Mouse (Mus musculus) heart, embryonic 12.5 days (tissue): ENCODE results near the gene Sos1. TPM values are rescaled to one million over a fixed set of nuclear protein-coding genes. Genes with fewer than 3 reads are reported as not detected.
"Not testable (repeated sequence)": the region's sequence is repeated elsewhere in the genome, so short reads cannot be mapped to it uniquely, and the experiment has no call there.

Source experiments
- ATAC-seq: fragments of 200-750 bp; cut with Nextera tagmentation; 2 replicates; pipeline ENCODE4 v1.8.0; 2017; ENCODE audit warnings: moderate TSS enrichment, moderate library complexity; ENCODE audit not compliant: insufficient number of reproducible peaks, low FRiP score
- H3K27ac ChIP-seq: fragments of 300-500 bp; sonication (generic); 2 replicates; pipeline ENCODE4 v1.5.1; 2016; ENCODE audit warnings: mild to moderate bottlenecking, moderate library complexity; ENCODE audit not compliant: poor library complexity, severe bottlenecking
- H3K27me3 ChIP-seq: fragments of 300-500 bp; sonication (generic); replicated peaks from 2 replicates; pipeline ENCODE4 v1.6.1; 2016; ENCODE audit warnings: mild to moderate bottlenecking, moderate library complexity
- H3K36me3 ChIP-seq: fragments of 300-500 bp; sonication (generic); 2 replicates; pipeline ENCODE4 v1.6.1; 2016; ENCODE audit warnings: mild to moderate bottlenecking, moderate library complexity
- H3K4me1 ChIP-seq: fragments of 300-500 bp; sonication (generic); replicated peaks from 2 replicates; pipeline ENCODE4 v1.6.1; 2016; ENCODE audit warnings: mild to moderate bottlenecking
- H3K4me2 ChIP-seq: fragments of 300-500 bp; sonication (generic); 2 replicates; pipeline ENCODE4 v1.6.1; 2016; ENCODE audit warnings: mild to moderate bottlenecking, moderate library complexity
- H3K4me3 ChIP-seq: fragments of 300-500 bp; sonication (generic); 2 replicates; pipeline ENCODE4 v1.5.1; 2016; ENCODE audit warnings: mild to moderate bottlenecking
- H3K9ac ChIP-seq: fragments of 300-500 bp; sonication (generic); 2 replicates; pipeline ENCODE4 v1.6.1; 2016; ENCODE audit warnings: mild to moderate bottlenecking, moderate library complexity
- H3K9me3 ChIP-seq: fragments of 300-500 bp; sonication (generic); replicated peaks from 2 replicates; pipeline ENCODE4 v1.6.1; 2016; ENCODE audit warnings: mild to moderate bottlenecking, moderate library complexity
- WGBS: fragments of 180-500 bp; shearing (Covaris S2); methylation state at CpG from one replicate; pipeline ENCODE4 v1.1.7; 2016; 5-methylcytosine and 5-hydroxymethylcytosine counted together
- polyA plus RNA-seq: library from polyadenylated mRNA; unstranded; fragments of >200 nt; fragmentation: Nextera tagmentation; extraction: Ambion mirVana; gene quantifications from 2 replicates; pipeline ENCODE4 v1.2.1, GENCODE M21; 2016

Gene Sos1
- polyA plus RNA-seq, 1 experiment from 2014 or later = 4.8 TPM

DNA sequence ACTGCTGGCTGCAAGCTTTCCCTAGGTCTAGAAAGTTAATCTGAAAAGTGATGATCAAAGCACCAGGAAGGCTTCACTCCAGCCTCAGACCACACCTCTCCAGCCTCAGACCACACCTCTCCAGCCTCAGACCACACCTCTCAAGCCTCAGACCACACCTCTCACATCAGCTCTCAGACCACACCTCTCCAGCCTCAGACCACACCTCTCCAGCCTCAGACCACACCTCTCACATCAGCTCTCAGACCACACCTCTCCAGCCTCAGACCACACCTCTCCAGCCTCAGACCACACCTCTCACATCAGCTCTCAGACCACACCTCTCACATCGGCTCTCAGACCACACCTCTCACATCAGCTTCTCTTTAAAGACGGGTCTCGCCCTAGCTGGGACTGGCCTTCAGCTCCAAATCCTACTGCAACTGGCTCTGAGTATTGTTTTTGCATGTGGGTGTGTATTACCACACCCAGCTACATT is 11.8 kb downstream of the Sos1 start:
- ATAC-seq = peak; percentile 79
- not testable (repeated sequence) for H3K4me3 ChIP-seq, H3K27me3 ChIP-seq, H3K9ac ChIP-seq, H3K36me3 ChIP-seq, H3K4me2 ChIP-seq, H3K27ac ChIP-seq, H3K9me3 ChIP-seq
- peaks cover 20% of the 10 kb centered on the region for H3K4me1 ChIP-seq
- 42% methylated on average over 3 of the region's 3 CpGs for WGBS

DNA sequence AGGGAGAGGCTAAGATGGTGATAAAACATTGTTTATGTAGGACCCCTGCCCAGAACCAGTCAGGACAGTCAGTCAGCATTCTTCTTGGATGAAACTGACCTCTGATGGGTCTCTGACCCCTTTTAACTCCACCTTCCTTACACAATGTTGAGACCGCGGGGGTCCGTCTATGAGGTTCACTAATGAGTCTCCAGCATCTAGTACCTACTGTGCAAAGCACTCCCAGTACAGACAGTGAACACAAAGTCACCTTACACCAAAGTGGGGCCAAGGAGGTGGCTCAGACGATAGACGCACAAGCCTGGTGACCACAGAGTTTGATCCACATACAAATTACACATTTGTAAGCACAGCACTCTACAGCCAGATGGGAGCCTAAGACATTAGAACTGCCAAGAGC is 20.0 kb downstream of the Sos1 start:
- Histone ChIP-seq H3K9ac (no peak overlapping the region), H3K9me3 (no peaks in the 10 kb centered on the region), H3K4me3 (no peak overlapping the region), H3K4me1 (peaks cover 26% of the 10 kb centered on the region), H3K4me2 (no peak overlapping the region), H3K27me3 (no peaks in the 10 kb centered on the region), H3K27ac (no peak overlapping the region), H3K36me3 (0 out of 2 replicates have a peak, but pooled peaks cover 3% of the 10 kb centered on the region)
- WGBS = 63% methylated on average over 5 of the region's 5 CpGs
- ATAC-seq = peak; percentile 29; the same call in 1 of the 2 replicates

DNA sequence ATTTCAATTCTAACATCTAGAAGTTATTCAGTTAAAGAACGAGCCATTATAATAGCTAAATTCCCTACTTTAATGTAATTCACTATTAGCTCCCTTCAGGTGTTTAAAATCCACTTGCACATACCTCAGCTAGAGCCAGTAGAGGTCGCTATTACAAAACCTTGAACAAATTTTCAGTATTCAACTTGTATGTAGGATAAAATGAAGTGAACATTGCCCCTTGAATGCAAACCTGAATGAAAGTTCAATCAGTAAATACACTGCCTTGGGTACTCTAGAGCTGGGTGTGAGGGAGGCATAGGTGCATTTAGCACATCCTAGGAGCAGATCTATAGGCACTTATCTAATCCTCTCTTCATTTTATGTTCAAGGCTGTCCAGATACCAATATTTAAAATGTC is 24.6 kb downstream of the Sos1 start:
- H3K4me2 ChIP-seq = no peak overlapping the region
- peaks cover 6% of the 10 kb centered on the region; the same call in 1 of the 2 replicates for H3K36me3 ChIP-seq
- no peak overlapping the region for H3K27ac ChIP-seq
- no peak for ATAC-seq
- 29% methylated on average over 2 of the region's 2 CpGs for WGBS
- no peaks in the 10 kb centered on the region for H3K9me3 ChIP-seq
- H3K4me3 ChIP-seq = no peak overlapping the region
- H3K4me1 ChIP-seq = peaks cover 9% of the 10 kb centered on the region; the same call in 1 of the 2 replicates
- no peak overlapping the region for H3K9ac ChIP-seq
- H3K27me3 ChIP-seq = no peaks in the 10 kb centered on the region

DNA sequence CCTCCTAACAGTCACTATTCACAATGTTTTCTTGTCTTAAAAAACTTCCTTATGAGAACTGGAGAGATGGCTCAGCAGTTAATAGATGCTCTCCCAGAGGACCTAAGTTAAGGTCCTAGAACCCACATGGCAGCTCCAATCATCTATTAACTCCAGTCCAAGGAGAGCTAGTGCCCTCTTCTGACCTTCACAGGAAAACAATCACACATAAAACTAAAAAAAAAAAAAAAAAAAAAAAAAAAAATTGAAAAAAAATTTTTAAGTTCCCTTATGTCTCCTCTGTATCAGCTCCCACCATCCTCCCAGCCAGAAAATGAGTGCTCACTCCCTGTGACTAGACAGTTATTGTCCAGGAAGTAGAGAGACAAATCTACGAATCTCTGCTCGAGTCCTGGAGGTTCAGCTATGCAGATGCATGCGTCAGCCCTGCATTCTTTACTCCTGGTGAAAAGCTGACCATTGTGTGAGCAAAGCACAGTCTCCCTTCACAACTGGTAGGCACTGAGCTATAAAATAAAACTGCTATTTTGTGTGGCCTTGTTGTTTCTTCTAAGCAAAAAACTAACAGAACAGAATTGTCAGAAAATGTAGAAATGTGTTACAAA is 29.7 kb downstream of the Sos1 start:
- Histone ChIP-seq H3K4me2 (no peak overlapping the region), H3K27ac (no peak overlapping the region), H3K27me3 (no peaks in the 10 kb centered on the region), H3K36me3 (peaks cover 32% of the 10 kb centered on the region), H3K9ac (no peak overlapping the region), H3K4me3 (no peak overlapping the region), H3K4me1 (no peaks in the 10 kb centered on the region), H3K9me3 (no peaks in the 10 kb centered on the region)
- no peak for ATAC-seq
- 55% methylated on average over 3 of the region's 3 CpGs for WGBS

DNA sequence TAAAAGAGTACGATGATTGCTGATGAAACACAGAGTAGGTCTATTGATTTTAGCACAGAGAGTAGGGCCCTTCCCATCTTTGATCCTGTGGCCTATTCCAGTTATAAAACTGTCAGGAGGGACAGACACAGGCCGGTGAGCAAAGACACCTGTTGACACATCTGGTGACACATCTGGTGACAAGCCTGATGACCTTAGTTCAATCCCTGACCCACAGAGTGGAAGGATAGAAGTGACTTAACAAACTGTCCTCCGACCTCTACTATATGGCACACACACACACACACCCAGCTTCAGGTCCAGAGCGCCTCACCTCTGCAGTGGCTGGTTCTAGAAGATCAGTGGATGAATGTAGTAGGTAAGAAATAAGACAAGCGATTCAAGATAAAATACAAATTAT is 33.8 kb downstream of the Sos1 start:
- 84% methylated on average over 5 of the region's 5 CpGs for WGBS
- H3K9me3 ChIP-seq = no peaks in the 10 kb centered on the region
- H3K9ac ChIP-seq = no peak overlapping the region
- no peak for ATAC-seq
- H3K4me1 ChIP-seq = no peaks in the 10 kb centered on the region
- H3K27ac ChIP-seq = no peak overlapping the region
- H3K36me3 ChIP-seq = peaks cover 64% of the 10 kb centered on the region
- H3K4me3 ChIP-seq = no peak overlapping the region
- H3K4me2 ChIP-seq = no peak overlapping the region
- no peaks in the 10 kb centered on the region for H3K27me3 ChIP-seq

DNA sequence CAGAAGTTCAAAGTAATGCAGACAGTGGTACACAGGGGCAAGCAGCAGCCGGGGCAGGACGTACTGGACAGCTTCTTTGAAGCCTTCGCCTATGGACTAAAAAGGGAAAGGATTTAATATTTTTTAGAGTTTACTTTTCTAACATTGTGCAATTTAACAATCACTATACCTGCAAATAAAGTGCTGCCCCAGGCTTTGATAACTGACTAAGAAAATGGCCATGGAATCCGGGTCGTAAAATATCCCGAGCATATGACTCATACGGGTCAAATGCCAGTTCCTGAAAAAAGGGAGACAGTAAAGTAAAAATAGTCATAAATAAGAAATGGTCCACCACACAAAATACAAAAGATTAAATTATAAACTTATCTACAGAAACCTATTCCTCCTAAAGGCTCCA is 34.8 kb downstream of the Sos1 start:
- no peaks in the 10 kb centered on the region for H3K27me3 ChIP-seq
- WGBS = 91% methylated on average over 7 of the region's 7 CpGs
- H3K9ac ChIP-seq = no peak overlapping the region
- H3K9me3 ChIP-seq = no peaks in the 10 kb centered on the region
- peaks cover 64% of the 10 kb centered on the region for H3K36me3 ChIP-seq
- ATAC-seq = no peak
- H3K4me1 ChIP-seq = no peaks in the 10 kb centered on the region
- no peak overlapping the region for H3K27ac ChIP-seq
- H3K4me3 ChIP-seq = no peak overlapping the region
- no peak overlapping the region for H3K4me2 ChIP-seq

DNA sequence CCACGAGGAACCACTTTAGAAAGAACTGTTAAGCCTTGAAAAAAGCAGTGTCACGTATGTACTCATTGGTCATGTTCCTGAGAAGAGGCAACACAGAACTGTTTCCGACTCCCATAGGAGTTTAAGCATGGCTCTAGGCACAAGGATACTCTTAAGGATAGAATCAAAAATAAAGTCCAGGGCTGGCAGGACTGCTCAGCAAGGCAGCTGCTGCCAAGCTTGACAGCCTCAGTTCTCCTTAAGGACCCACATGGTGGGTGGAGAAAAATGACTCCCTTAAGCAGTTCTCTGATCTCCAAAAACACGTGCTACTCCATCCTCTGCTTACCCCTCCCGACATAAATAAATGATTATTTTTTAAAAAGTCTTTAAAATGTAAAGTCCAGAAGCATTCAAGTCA is 44.6 kb downstream of the Sos1 start:
- Histone ChIP-seq H3K36me3 (peaks cover 36% of the 10 kb centered on the region), H3K4me2 (no peak overlapping the region), H3K4me3 (no peak overlapping the region), H3K27me3 (no peaks in the 10 kb centered on the region), H3K9ac (no peak overlapping the region), H3K27ac (no peak overlapping the region), H3K4me1 (0 out of 2 replicates have a peak, but pooled peaks cover 4% of the 10 kb centered on the region), H3K9me3 (no peaks in the 10 kb centered on the region)
- ATAC-seq = no peak
- WGBS = 80% methylated on average over 5 of the region's 5 CpGs

DNA sequence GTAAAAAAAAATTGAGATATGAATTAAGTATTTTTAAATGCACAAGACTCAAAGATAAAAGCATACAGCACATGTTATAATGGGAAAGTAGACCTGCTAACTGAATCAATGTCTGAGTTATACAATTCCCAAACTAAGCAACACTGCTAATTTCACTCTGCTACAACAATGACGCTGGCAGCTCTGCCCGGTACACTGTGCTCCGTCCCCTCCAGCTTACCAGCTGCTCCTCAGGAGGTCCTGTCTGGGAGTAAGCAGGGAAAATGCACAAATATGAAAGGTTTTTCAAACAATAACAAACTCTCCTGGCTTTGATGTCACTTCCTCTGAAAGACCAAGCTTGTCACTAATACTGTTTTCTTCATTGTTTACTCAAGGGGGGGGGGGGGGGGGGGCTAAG is 45.8 kb downstream of the Sos1 start:
- Histone ChIP-seq H3K27me3 (no peaks in the 10 kb centered on the region), H3K4me2 (no peak overlapping the region), H3K36me3 (peaks cover 38% of the 10 kb centered on the region), H3K9me3 (no peaks in the 10 kb centered on the region), H3K27ac (no peak overlapping the region), H3K4me1 (0 out of 2 replicates have a peak, but pooled peaks cover 4% of the 10 kb centered on the region), H3K9ac (no peak overlapping the region), H3K4me3 (no peak overlapping the region)
- no peak for ATAC-seq
- 77% methylated on average over 3 of the region's 3 CpGs for WGBS

DNA sequence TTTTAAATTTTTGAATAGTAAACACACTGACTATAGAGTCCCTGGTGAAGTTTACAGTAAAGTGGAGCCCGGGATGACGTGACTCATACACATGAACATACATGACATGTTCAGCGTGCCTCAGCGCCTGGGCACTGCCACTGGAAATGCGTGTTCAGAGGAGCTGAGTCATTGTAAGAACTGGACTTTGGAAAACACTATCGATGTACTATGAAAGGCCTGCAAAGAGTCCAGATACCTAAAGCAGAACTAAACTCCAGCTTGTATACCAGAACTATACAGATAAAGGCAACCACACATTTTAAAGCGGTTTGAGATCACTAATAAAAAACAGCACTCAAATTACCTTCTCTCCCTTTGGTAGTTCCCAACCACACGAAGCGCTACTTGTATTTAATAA is 48.3 kb downstream of the Sos1 start:
- Histone ChIP-seq H3K9ac (no peak overlapping the region), H3K4me2 (no peak overlapping the region), H3K36me3 (peaks cover 24% of the 10 kb centered on the region), H3K27me3 (no peaks in the 10 kb centered on the region), H3K9me3 (no peaks in the 10 kb centered on the region), H3K4me1 (peaks cover 11% of the 10 kb centered on the region; the same call in 1 of the 2 replicates), H3K4me3 (no peak overlapping the region), H3K27ac (no peak overlapping the region)
- WGBS = 95% methylated on average over 9 of the region's 9 CpGs
- no peak for ATAC-seq

DNA sequence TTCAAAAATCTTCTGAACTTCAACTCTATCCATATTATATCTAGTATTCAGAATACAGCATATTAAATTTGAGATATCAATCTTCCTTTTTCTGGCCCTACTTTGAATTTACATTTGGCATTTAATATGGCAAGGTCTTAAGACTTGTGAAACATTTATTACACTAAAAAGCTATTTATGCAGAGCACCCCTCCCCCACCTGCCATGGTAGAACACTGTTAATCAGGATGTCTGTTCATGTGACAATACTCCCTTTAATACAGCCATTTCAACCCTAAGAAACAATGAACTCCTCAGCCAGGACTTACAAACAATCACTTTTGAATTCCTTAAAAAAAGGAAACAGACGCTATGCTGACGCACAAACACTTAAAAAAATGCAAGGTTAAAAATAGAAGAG is 52.3 kb downstream of the Sos1 start:
- 69% methylated on average over 2 of the region's 2 CpGs for WGBS
- ATAC-seq = no peak
- peaks cover 17% of the 10 kb centered on the region; the same call in 1 of the 2 replicates for H3K4me1 ChIP-seq
- H3K36me3 ChIP-seq = peaks cover 11% of the 10 kb centered on the region
- H3K27ac ChIP-seq = no peak overlapping the region
- no peak overlapping the region for H3K4me2 ChIP-seq
- H3K4me3 ChIP-seq = no peak overlapping the region
- no peaks in the 10 kb centered on the region for H3K27me3 ChIP-seq
- no peaks in the 10 kb centered on the region for H3K9me3 ChIP-seq
- no peak overlapping the region for H3K9ac ChIP-seq

DNA sequence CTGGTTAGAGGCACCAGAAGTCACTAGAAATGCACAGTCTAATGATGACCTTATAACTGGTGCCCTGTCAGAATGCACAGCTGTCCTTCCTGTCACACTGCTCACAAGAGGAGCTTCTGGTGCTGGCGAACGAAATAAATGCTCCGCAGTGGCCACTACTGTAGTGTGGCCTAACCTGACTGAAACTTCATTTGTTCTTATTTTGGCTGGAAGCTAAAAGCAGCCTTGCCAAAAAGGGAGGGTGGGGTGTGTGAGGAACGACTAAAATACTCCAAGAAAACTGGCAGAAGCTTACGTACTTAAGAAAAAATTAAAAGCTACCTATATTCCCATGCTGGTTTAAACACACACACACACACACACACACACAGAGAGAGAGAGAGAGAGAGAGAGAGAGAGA is 53.4 kb downstream of the Sos1 start:
- H3K27me3 ChIP-seq = no peaks in the 10 kb centered on the region
- WGBS = 75% methylated on average over 5 of the region's 5 CpGs
- H3K4me2 ChIP-seq = no peak overlapping the region
- H3K27ac ChIP-seq = no peak overlapping the region
- H3K36me3 ChIP-seq = peaks cover 17% of the 10 kb centered on the region
- no peak overlapping the region for H3K4me3 ChIP-seq
- no peaks in the 10 kb centered on the region for H3K9me3 ChIP-seq
- no peak for ATAC-seq
- peaks cover 17% of the 10 kb centered on the region; the same call in 1 of the 2 replicates for H3K4me1 ChIP-seq
- no peak overlapping the region for H3K9ac ChIP-seq

DNA sequence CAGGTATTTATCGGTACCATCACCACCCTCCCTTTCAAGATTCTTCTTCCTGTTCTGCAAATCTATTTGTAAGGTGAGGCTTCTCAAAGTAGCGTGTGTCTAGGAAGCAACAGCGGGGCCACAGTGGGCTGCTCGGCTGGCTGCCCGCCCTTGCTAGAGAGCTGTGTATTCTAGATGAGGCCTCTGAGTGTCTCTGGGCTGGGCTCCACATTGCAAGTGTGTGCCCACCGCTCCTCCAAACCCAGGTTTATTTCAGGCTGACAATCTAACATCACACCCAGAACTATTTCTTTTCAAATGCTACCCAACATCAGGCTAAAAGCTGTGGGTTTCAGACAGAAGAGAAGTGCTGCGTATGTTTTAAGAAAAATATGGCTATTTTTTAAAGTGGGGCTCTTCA is 54.1 kb downstream of the Sos1 start:
- no peaks in the 10 kb centered on the region for H3K27me3 ChIP-seq
- H3K4me3 ChIP-seq = no peak overlapping the region
- WGBS = 87% methylated on average over 7 of the region's 7 CpGs
- H3K9ac ChIP-seq = no peak overlapping the region
- H3K27ac ChIP-seq = no peak overlapping the region
- H3K36me3 ChIP-seq = peaks cover 17% of the 10 kb centered on the region
- H3K9me3 ChIP-seq = no peaks in the 10 kb centered on the region
- ATAC-seq = no peak
- H3K4me2 ChIP-seq = no peak overlapping the region
- peaks cover 17% of the 10 kb centered on the region; the same call in 1 of the 2 replicates for H3K4me1 ChIP-seq
